Mouse (Mus musculus) heart, embryonic 15.5 days (tissue): ENCODE measurements around the gene Tbca. TPM values are rescaled to one million over a fixed set of nuclear protein-coding genes. Genes with fewer than 3 reads are reported as not detected.

Source experiments
- ATAC-seq: fragments of 200-750 bp; cut with Nextera tagmentation; replicated peaks from 2 replicates; pipeline ENCODE4 v1.8.0; 2017; ENCODE audit warnings: low read depth, moderate TSS enrichment; ENCODE audit not compliant: insufficient number of reproducible peaks, insufficient read depth, low FRiP score
- H3K27ac ChIP-seq: fragments of 300-500 bp; sonication (generic); 2 replicates; pipeline ENCODE4 v1.5.1; 2015; ENCODE audit warnings: mild to moderate bottlenecking, inconsistent platforms
- H3K27me3 ChIP-seq: fragments of 300-500 bp; sonication (generic); 2 replicates; pipeline ENCODE4 v1.6.1; 2015; ENCODE audit warnings: inconsistent platforms
- H3K36me3 ChIP-seq: fragments of 300-500 bp; sonication (generic); 2 replicates; pipeline ENCODE4 v1.6.1; 2015; ENCODE audit warnings: mild to moderate bottlenecking, inconsistent platforms
- H3K4me1 ChIP-seq: fragments of 300-500 bp; sonication (generic); replicated peaks from 2 replicates; pipeline ENCODE4 v1.6.1; 2015; ENCODE audit warnings: inconsistent platforms
- H3K4me2 ChIP-seq: fragments of 300-500 bp; sonication (generic); 2 replicates; pipeline ENCODE4 v1.6.1; 2015; ENCODE audit warnings: inconsistent platforms, mild to moderate bottlenecking, moderate library complexity
- H3K4me3 ChIP-seq: fragments of 300-500 bp; sonication (generic); 2 replicates; pipeline ENCODE4 v1.5.1; 2015; ENCODE audit warnings: mild to moderate bottlenecking, inconsistent platforms
- H3K9ac ChIP-seq: fragments of 300-500 bp; sonication (generic); 2 replicates; pipeline ENCODE4 v1.6.1; 2015; ENCODE audit warnings: mild to moderate bottlenecking, inconsistent platforms
- H3K9me3 ChIP-seq: fragments of 300-500 bp; sonication (generic); replicated peaks from 2 replicates; pipeline ENCODE4 v1.6.1; 2016; ENCODE audit warnings: inconsistent platforms
- WGBS: fragments of 180-500 bp; shearing (Covaris S2); methylation state at CpG from one replicate; pipeline ENCODE4 v1.1.7; 2015; ENCODE audit warnings: mixed read lengths; 5-methylcytosine and 5-hydroxymethylcytosine counted together
- polyA plus RNA-seq: library from polyadenylated mRNA; unstranded; fragments of >200 nt; fragmentation: Nextera tagmentation; extraction: Ambion mirVana; gene quantifications from 2 replicates; pipeline ENCODE4 v1.2.1, GENCODE M21; 2015

Tbca gene
- polyA plus RNA-seq, 1 experiment from 2014 or later, result 214 TPM

- no peaks in the 10 kb centered on the region for H3K9me3 ChIP-seq
- peaks cover 23% of the 10 kb centered on the region for H3K4me1 ChIP-seq
- peaks cover 89% of the 10 kb centered on the region for H3K27me3 ChIP-seq
- H3K36me3 ChIP-seq, result no peaks in the 10 kb centered on the region
- no peak for ATAC-seq
- H3K27ac ChIP-seq, result no peak overlapping the region
- H3K4me2 ChIP-seq, result peak overlapping the region; percentile 95
- 2% methylated on average over 37 of the region's 37 CpGs for WGBS
- H3K4me3 ChIP-seq, result peak overlapping the region; percentile 47
- H3K9ac ChIP-seq, result 0 out of 2 replicates have a peak overlapping the region, but pooled peaks have one; percentile 31
These were observed 94.0 kb downstream of the Tbca start for GRCm38 (mm10) chr13:94882711-94883145.

DNA sequence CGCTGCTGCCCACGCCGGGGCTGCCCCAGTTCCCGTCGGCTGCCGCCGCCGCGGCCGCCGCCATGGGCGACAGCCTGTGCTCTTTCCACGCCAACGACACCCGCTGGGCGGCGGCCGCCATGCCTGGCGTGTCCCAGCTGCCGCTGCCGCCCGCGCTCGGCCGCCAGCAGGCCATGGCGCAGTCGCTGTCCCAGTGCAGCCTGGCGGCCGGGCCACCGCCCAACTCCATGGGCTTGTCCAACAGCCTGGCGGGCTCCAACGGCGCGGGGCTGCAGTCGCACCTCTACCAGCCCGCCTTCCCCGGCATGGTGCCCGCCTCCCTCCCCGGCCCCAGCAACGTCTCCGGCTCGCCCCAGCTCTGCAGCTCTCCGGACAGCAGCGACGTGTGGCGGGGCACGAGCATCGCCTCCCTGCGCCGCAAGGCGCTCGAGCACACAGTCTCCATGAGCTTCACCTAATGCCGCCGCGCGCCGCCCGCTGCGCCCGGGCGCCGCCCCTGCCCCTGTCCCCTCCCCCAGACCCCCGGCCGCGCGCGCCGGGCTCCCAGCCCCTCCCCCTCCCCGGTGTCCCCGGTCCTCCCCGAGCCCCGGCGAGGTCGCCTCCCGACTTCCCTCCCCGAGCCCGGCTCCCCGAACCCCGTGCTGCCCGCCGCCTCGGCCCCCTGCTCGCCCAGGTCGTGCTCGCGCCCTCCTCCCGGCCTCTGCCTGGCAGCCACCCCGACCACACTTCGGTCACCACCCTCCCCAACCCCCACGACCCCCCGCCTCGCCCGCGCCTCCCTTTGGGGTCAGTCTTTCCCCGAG is 94.7 kb downstream of the Tbca start:
- Histone ChIP-seq H3K36me3 (no peaks in the 10 kb centered on the region), H3K27ac (no peak overlapping the region), H3K4me2 (peak overlapping the region; percentile 95), H3K27me3 (peaks cover 89% of the 10 kb centered on the region), H3K9me3 (no peaks in the 10 kb centered on the region), H3K4me3 (peak overlapping the region; percentile 47), H3K4me1 (peaks cover 23% of the 10 kb centered on the region), H3K9ac (peak overlapping the region; percentile 31; the same call in 1 of the 2 replicates)
- peak; percentile 39; the same call in 1 of the 2 replicates for ATAC-seq
- under 1% methylated on average over 72 of the region's 95 CpGs for WGBS

GRCm38 (mm10) chr13:94883966-94884960 is 95.6 kb downstream of the Tbca start:
- no peak for ATAC-seq
- WGBS, result 3% methylated on average over 36 of the region's 36 CpGs
- no peaks in the 10 kb centered on the region for H3K36me3 ChIP-seq
- H3K4me1 ChIP-seq, result peaks cover 23% of the 10 kb centered on the region
- H3K4me2 ChIP-seq, result peak overlapping the region; percentile 95
- no peak overlapping the region for H3K9ac ChIP-seq
- no peaks in the 10 kb centered on the region for H3K9me3 ChIP-seq
- no peak overlapping the region for H3K27ac ChIP-seq
- peaks cover 94% of the 10 kb centered on the region for H3K27me3 ChIP-seq
- peak overlapping the region; percentile 47 for H3K4me3 ChIP-seq

DNA sequence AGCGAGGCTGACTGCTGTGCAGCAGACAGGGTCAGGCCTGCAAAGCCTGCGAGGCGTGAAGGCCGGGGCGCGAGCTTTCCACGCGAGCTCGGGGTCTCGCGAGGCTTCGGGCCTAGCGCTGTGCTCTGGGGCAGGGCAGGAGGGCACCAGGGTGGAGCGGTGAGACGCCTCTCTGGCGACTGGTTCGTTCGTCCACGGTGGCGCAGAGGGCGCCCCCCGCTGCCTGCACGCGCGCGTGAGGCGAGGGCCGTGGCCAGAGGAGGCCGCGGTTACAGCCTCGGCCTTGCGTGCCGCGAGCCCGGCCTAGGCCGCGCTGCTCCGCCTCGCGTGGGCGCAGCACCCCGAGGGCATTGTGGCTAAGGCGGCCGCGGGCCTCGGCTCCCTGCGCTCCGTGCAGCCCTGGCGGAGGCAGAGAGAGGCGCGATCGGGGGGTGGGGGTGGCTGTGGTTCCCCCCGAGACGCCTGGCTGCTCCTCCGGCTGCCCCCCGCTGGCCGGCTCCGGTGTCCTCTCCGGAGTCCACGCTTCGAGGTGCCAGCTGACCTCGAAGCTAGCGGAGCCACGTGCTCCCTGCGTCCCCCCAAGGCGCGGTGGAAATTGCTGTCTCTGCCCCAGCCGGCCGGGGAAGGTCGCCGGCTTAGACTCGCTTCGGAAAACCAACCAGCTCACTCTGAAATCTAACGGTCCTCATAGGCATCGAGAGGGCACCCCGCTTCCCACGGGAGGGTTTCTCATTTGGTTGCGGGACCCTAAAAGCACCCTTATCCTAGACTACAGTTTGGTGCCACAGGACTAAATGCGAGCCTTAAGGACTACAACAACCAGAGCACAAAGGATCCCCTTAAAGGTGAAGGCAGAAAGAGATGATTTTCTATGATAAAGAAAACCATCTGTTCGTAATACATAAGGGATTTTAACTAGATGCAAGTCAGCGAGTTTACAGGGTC is 96.9 kb downstream of the Tbca start:
- Histone ChIP-seq H3K27me3 (peaks cover 95% of the 10 kb centered on the region), H3K9ac (no peak overlapping the region), H3K36me3 (no peaks in the 10 kb centered on the region), H3K4me3 (peak overlapping the region; percentile 34), H3K9me3 (no peaks in the 10 kb centered on the region), H3K27ac (no peak overlapping the region), H3K4me1 (peaks cover 23% of the 10 kb centered on the region), H3K4me2 (peak overlapping the region; percentile 53)
- 0 out of 2 replicates have a peak, but pooled peaks have one; percentile 35 for ATAC-seq
- 3% methylated on average over 79 of the region's 81 CpGs for WGBS

Other genes with a start within 250 kb of the Tbca start
- gene Otp, start 86.7 kb downstream of the Tbca start, polyA plus RNA-seq, result not detected in 2 replicates
- 17.7 and 21.6 TPM in 2 replicates for gene Wdr41, start 187.4 kb downstream of the Tbca start, polyA plus RNA-seq